Mouse (Mus musculus) liver, embryonic 16.5 days (tissue): ENCODE results near the gene Matn4. TPM values are rescaled to one million over a fixed set of nuclear protein-coding genes. Genes with fewer than 3 reads are reported as not detected.

Experiments used
- ATAC-seq: fragments of 200-750 bp; cut with Nextera tagmentation; 2 replicates; pipeline ENCODE4 v1.8.0; 2017; ENCODE audit warnings: low read depth, mild to moderate bottlenecking, moderate number of reproducible peaks, moderate library complexity
- H3K27ac ChIP-seq: fragments of 300-500 bp; sonication (generic); 2 replicates; pipeline ENCODE4 v1.5.1; 2014; ENCODE audit warnings: mild to moderate bottlenecking, low read length
- H3K27me3 ChIP-seq: fragments of 300-500 bp; sonication (generic); 2 replicates; pipeline ENCODE4 v1.6.1; 2014; ENCODE audit warnings: low read depth, low read length, mixed read lengths; ENCODE audit not compliant: control insufficient read depth, insufficient read depth
- H3K36me3 ChIP-seq: fragments of 300-500 bp; sonication (generic); 2 replicates; pipeline ENCODE4 v1.6.1; 2014; ENCODE audit warnings: mild to moderate bottlenecking; ENCODE audit not compliant: control insufficient read depth, insufficient read depth
- H3K4me1 ChIP-seq: fragments of 300-500 bp; sonication (generic); 2 replicates; pipeline ENCODE4 v1.6.1; 2014; ENCODE audit warnings: low read depth, low read length, mixed read lengths; ENCODE audit not compliant: control insufficient read depth
- H3K4me2 ChIP-seq: fragments of 300-500 bp; sonication (generic); 2 replicates; pipeline ENCODE4 v1.6.1; 2014; ENCODE audit warnings: low read depth, low read length, mixed read lengths
- H3K4me3 ChIP-seq: fragments of 300-500 bp; sonication (generic); 2 replicates; pipeline ENCODE4 v1.5.1; 2014; ENCODE audit warnings: low read depth, mild to moderate bottlenecking, low read length
- H3K9ac ChIP-seq: fragments of 300-500 bp; sonication (generic); 2 replicates; pipeline ENCODE4 v1.6.1; 2014; ENCODE audit warnings: low read depth, low read length
- H3K9me3 ChIP-seq: fragments of 300-500 bp; sonication (generic); replicated peaks from 2 replicates; pipeline ENCODE4 v1.6.1; 2016; ENCODE audit warnings: low read length; ENCODE audit not compliant: control insufficient read depth
- WGBS: fragments of 180-500 bp; shearing (Covaris S2); extraction: QIAGEN DNeasy Blood & Tissue Kit; methylation state at CpG from one replicate; pipeline ENCODE4 v1.1.7; 2014; ENCODE audit not compliant: insufficient replicate concordance; 5-methylcytosine and 5-hydroxymethylcytosine counted together
- polyA plus RNA-seq: library from polyadenylated mRNA; unstranded; fragments of >200 nt; fragmentation: Nextera tagmentation; extraction: Ambion mirVana; gene quantifications from 2 replicates; pipeline ENCODE4 v1.2.1, GENCODE M21; 2015

Gene Matn4
- polyA plus RNA-seq, 1 experiment from 2014 or later: 0.12 TPM

DNA sequence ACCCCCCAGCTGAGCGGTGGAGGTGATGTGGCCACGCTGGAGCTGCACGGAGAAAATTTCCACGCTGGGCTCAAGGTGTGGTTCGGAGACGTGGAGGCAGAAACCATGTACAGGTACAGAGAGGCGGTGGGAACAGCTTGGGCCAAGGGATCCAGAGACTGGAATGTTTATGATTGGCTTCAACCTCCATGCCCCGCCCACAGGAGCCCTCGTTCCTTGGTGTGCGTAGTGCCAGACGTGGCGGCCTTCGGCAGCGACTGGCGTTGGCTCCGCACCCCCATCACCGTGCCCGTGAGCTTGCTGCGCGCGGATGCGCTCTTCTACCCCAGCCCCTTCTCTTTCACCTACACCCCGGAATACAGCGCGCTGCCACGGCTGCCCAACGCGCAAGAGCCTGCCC, 9.2 kb upstream of the Matn4 start:
- Histone ChIP-seq H3K4me1 (no peaks in the 10 kb centered on the region; the same call in 1 of the 2 replicates), H3K9me3 (no peaks in the 10 kb centered on the region), H3K4me3 (no peak overlapping the region), H3K36me3 (no peaks in the 10 kb centered on the region), H3K27ac (no peak overlapping the region), H3K4me2 (no peak overlapping the region), H3K27me3 (peaks cover 7% of the 10 kb centered on the region), H3K9ac (no peak overlapping the region)
- WGBS: 18% methylated on average over 28 of the region's 28 CpGs
- ATAC-seq: no peak

DNA sequence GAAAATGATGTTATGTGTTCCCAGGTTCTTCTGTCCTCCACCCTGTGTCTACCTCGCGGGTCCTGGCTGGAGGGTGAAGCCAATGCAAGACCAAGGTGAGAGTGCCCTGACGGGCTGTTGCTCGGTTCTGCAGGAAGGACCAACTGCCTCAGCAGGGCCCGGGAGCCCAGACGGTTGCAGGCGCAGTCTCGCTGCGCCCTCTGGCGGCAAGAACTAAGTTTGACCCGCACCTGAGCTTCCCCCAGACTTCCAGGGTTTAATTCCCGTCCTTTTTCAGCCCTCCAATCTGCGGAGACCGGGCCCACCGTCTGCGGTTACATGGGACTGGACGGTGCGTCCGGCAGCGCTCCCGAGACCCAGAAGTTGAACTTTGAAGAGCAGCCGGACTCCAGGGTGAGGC, 2.7 kb upstream of the Matn4 start:
- ATAC-seq: no peak
- Histone ChIP-seq H3K36me3 (no peaks in the 10 kb centered on the region), H3K27me3 (peaks cover 67% of the 10 kb centered on the region), H3K9ac (no peak overlapping the region), H3K9me3 (no peaks in the 10 kb centered on the region), H3K4me2 (no peak overlapping the region), H3K4me3 (no peak overlapping the region), H3K4me1 (no peaks in the 10 kb centered on the region), H3K27ac (no peak overlapping the region)
- WGBS: 1% methylated on average over 22 of the region's 22 CpGs

DNA sequence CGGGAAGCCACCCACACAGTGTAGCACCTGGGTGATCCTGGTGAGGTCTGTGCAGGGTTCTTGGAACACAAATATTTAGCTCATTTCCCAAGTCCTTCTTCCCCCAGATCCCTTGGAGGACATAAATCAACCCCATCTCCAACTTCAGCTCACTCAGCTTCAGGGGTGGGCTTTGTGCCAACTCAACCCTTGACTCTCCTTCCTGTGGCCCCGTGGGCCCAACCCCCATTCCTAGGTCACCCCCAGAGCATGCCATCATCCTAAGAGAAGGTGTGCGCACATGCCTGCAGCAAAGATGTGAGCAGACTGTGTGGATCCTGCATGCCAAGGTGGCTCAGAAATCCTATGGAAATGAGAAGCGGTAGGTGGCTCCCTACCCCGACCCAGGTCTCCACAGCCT, 559 bp upstream of the Matn4 start:
- no peaks in the 10 kb centered on the region for H3K9me3 ChIP-seq
- H3K4me2 ChIP-seq: no peak overlapping the region
- no peaks in the 10 kb centered on the region for H3K36me3 ChIP-seq
- 26% methylated on average over 5 of the region's 5 CpGs for WGBS
- peaks cover 86% of the 10 kb centered on the region for H3K27me3 ChIP-seq
- no peaks in the 10 kb centered on the region for H3K4me1 ChIP-seq
- H3K27ac ChIP-seq: no peak overlapping the region
- no peak overlapping the region for H3K4me3 ChIP-seq
- ATAC-seq: no peak
- no peak overlapping the region for H3K9ac ChIP-seq

- Histone ChIP-seq H3K4me1 (no peaks in the 10 kb centered on the region), H3K27me3 (peaks cover 92% of the 10 kb centered on the region), H3K4me2 (peak overlapping the region; percentile 9; the same call in 1 of the 2 replicates), H3K36me3 (no peaks in the 10 kb centered on the region), H3K9me3 (no peaks in the 10 kb centered on the region), H3K27ac (no peak overlapping the region), H3K9ac (no peak overlapping the region), H3K4me3 (no peak overlapping the region)
- 2% methylated on average over 48 of the region's 49 CpGs for WGBS
- no peak for ATAC-seq
Observed at GRCm38 (mm10) chr2:164404082-164404990, 624 bp downstream of the Matn4 start.

GRCm38 (mm10) chr2:164403396-164404081, 1.4 kb downstream of the Matn4 start:
- Histone ChIP-seq H3K36me3 (no peaks in the 10 kb centered on the region), H3K4me3 (no peak overlapping the region), H3K9me3 (no peaks in the 10 kb centered on the region), H3K4me2 (no peak overlapping the region), H3K27ac (no peak overlapping the region), H3K9ac (no peak overlapping the region), H3K4me1 (no peaks in the 10 kb centered on the region), H3K27me3 (peaks cover 90% of the 10 kb centered on the region)
- 9% methylated on average over 14 of the region's 14 CpGs for WGBS
- no peak for ATAC-seq

DNA sequence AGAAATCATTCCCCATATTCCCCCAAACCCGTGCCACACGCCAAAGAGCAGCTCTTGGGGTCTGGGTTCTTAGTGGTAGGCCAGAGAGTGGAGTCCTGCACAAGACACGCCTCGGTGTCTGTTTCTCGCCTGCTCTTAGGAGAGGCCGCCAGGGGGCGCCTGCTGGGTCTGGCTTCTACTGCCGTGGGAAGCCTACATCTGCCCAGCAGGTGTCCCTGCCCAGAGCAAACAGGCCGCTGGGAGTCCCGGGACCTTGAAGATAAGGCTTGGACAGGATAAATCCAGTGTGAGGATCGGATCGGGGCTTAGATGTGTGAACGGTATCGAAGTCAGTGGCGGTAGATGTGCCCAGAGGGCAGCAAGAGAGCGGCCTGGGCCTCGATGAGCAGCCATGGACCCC, 2.1 kb downstream of the Matn4 start, which contains the start of gene Rbpjl:
TSS of gene Rbpjl (plus strand) at position 236 of the 400 bp plus-strand sequence.
- Histone ChIP-seq H3K27me3 (peaks cover 84% of the 10 kb centered on the region), H3K4me3 (no peak within 1 kb of the TSS), H3K4me1 (no peaks in the 10 kb centered on the region), H3K9ac (no peak within 1 kb of the TSS), H3K4me2 (no peak within 1 kb of the TSS), H3K36me3 (no peaks in the 10 kb centered on the region), H3K9me3 (no peaks in the 10 kb centered on the region), H3K27ac (no peak within 1 kb of the TSS)
- 6% methylated on average over 17 of the region's 17 CpGs for WGBS
- peak; percentile 16; the same call in 1 of the 2 replicates for ATAC-seq

DNA sequence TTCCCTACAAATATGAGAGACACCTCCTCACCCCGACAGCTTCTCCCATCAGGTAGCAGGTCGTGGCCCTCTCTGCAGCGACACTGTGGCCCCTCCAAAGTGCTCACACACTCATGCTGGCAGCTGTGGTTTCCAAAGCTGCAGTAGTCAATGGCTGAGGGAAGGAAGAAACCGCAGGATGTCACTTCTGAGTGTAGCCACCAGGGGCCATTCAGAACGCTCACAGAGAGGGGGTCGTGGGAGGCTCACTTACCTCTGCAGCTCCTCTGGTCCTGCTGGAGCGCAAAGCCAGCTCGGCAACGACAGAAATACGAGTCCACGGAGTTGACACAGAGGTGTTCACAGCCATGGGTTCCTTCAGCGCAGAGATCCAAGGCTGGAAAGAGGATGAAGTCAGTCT, 8.0 kb downstream of the Matn4 start:
- Histone ChIP-seq H3K4me2 (no peak overlapping the region), H3K27ac (no peak overlapping the region), H3K27me3 (peaks cover 29% of the 10 kb centered on the region), H3K4me3 (no peak overlapping the region), H3K4me1 (no peaks in the 10 kb centered on the region), H3K9ac (no peak overlapping the region), H3K36me3 (no peaks in the 10 kb centered on the region), H3K9me3 (no peaks in the 10 kb centered on the region)
- 57% methylated on average over 12 of the region's 12 CpGs for WGBS
- no peak for ATAC-seq

DNA sequence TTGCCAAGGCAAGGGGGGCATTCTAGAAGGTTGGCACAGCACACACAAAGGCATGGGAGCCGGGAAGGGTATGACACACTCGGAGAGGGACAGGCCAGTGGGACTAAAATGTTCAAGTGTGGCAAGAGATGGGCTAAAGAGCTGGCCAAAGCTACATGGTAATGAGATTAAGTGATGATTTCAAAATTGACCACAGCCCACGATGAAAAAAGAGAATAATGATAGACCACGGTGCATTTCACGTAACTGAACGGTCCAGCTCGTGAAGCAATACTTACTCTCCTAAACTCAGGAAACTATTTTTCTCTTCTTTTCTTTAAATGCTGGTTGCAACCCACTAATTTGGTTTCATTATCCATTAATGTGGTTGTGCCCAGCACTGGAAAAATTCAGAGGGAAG, 8.9 kb downstream of the Matn4 start:
- no peak for ATAC-seq
- Histone ChIP-seq H3K4me2 (no peak overlapping the region), H3K4me3 (no peak overlapping the region), H3K27me3 (peaks cover 20% of the 10 kb centered on the region), H3K27ac (no peak overlapping the region), H3K9me3 (no peaks in the 10 kb centered on the region), H3K36me3 (no peaks in the 10 kb centered on the region), H3K4me1 (no peaks in the 10 kb centered on the region), H3K9ac (no peak overlapping the region)
- 64% methylated on average over 7 of the region's 7 CpGs for WGBS

- Histone ChIP-seq H3K36me3 (no peaks in the 10 kb centered on the region), H3K27ac (no peak overlapping the region), H3K4me1 (no peaks in the 10 kb centered on the region; the same call in 1 of the 2 replicates), H3K4me2 (no peak overlapping the region), H3K4me3 (no peak overlapping the region), H3K27me3 (peaks cover 10% of the 10 kb centered on the region), H3K9ac (no peak overlapping the region), H3K9me3 (no peaks in the 10 kb centered on the region)
- 69% methylated on average over 29 of the region's 29 CpGs for WGBS
- no peak for ATAC-seq
Observed at GRCm38 (mm10) chr2:164393126-164393525, 11.8 kb downstream of the Matn4 start.
